Mouse (Mus musculus): Measurements from ENCODE around the gene Scube1. TPM values are rescaled to one million over a fixed set of nuclear protein-coding genes. Genes with fewer than 3 reads are reported as not detected.

The Scube1 gene
- polyA plus RNA-seq, 1 experiment from 2014 or later = not detected

DNA sequence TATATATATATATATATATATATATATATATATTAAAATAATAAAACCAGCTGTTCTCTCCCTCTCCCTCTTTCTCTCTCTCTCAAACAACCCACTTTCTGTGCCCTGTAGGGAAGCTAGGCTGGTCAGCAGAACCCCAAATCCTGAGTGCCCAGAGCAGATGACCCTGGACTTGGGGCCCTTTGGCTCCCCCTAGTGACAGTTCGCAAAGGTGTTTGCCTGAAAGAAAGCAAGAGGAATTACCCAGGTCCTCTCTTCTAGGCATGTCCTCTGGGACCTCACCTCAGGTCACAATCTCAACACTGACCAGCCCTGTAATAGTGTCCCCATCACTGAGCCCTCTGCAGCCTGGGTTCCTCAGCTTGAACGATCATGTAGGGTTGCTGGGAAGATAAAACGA lies 2.8 kb upstream of the Scube1 start:
- no peak overlapping the region for H3K27ac ChIP-seq
- WGBS (ENCODE audit: missing documents) = 30% methylated on average over 3 of the region's 3 CpGs
- no peaks in the 10 kb centered on the region for H3K36me3 ChIP-seq (ENCODE audit: inconsistent target)
- no peak overlapping the region for H3K4me3 ChIP-seq (ENCODE audit: inconsistent target)
- H3K79me2 ChIP-seq (ENCODE audit: inconsistent target) = no peaks in the 10 kb centered on the region

GRCm38 (mm10) chr15:83726741-83727140 lies 1.9 kb upstream of the Scube1 start:
- no peak overlapping the region for H3K27ac ChIP-seq
- no peaks in the 10 kb centered on the region for H3K36me3 ChIP-seq (ENCODE audit: inconsistent target)
- no peaks in the 10 kb centered on the region for H3K79me2 ChIP-seq (ENCODE audit: inconsistent target)
- H3K4me3 ChIP-seq (ENCODE audit: inconsistent target) = no peak overlapping the region
- 76% methylated on average over 5 of the region's 5 CpGs for WGBS (ENCODE audit: missing documents)

DNA sequence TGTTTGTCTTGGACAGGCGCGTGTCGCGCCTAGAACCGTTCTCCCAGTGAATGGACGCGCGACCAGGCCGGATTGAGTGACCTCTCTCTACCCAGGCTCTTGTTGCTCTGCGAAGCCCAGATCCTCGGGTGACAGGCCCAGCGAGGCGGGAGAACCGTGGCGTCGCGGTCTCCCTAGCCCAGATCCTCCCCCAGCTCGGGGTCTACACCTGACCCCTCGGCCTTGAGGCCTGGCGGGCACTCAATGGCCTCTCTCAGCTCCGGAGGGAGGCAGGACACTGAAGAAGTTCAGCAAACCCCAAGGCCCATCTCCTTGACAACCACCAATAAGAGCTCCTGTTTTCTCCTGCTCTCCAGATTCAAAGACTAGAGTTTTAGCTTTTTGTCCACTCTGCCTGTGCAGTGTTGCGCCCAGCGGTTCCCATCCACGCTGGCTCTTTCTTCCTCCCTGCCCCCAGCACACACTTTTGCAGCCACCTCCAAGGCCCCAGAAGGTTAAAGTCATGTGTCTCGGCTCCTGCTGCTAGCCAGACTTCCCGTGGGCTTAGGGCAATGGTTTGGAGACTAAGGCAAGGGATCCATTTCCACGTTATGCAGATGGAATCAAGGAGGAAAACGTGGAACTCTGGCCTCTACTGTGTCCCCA lies 857 bp upstream of the Scube1 start:
- H3K4me3 ChIP-seq (ENCODE audit: inconsistent target) = no peak overlapping the region
- H3K36me3 ChIP-seq (ENCODE audit: inconsistent target) = no peaks in the 10 kb centered on the region
- no peaks in the 10 kb centered on the region for H3K79me2 ChIP-seq (ENCODE audit: inconsistent target)
- H3K27ac ChIP-seq = no peak overlapping the region
- WGBS (ENCODE audit: missing documents) = 37% methylated on average over 28 of the region's 28 CpGs

GRCm38 (mm10) chr15:83724160-83724885 lies 498 bp downstream of the Scube1 start:
- Histone ChIP-seq H3K4me3 (ENCODE audit: inconsistent target) (no peak overlapping the region), H3K36me3 (ENCODE audit: inconsistent target) (no peaks in the 10 kb centered on the region), H3K27ac (no peak overlapping the region), H3K79me2 (ENCODE audit: inconsistent target) (no peaks in the 10 kb centered on the region)
- 4% methylated on average over 34 of the region's 61 CpGs for WGBS (ENCODE audit: missing documents)

DNA sequence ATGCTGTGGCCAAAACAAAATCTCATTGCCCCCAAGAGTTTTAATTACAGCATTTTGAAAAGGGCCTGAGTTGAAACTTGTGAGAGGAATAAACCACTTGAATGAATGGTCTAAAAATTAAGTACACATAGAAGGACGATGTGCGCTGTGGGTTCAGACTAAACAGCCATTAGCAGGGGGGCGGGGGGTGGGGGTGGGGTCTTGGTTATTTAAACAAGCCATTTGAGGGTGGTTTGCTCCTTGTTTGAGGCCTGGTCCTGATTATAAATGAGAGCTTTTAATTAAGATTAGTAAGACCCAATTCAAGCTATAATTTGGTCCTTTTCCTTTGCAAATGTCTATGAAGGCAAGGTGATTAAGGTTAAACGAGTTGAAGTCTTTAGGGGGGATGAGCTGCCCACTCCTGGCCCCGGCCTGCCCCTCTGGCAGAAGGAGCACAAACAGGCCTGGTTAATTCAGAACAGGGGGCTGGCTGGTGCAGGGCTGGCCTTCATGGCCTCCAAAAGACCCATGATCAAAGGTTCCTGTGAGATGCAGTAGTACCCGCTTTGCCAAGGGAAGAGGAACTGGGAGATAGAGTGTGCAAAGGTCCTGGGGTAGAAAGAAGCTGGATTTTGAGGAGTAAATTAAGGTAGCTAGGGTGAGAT lies 9.1 kb downstream of the Scube1 start:
- H3K4me3 ChIP-seq (ENCODE audit: inconsistent target) = no peak overlapping the region
- 89% methylated on average over 6 of the region's 6 CpGs for whole genome bisulfite sequencing (ENCODE audit: missing documents)
- no peak overlapping the region for H3K27ac ChIP-seq
- no peaks in the 10 kb centered on the region for H3K79me2 ChIP-seq (ENCODE audit: inconsistent target)
- no peaks in the 10 kb centered on the region for H3K36me3 ChIP-seq (ENCODE audit: inconsistent target)

GRCm38 (mm10) chr15:83712798-83713197 lies 12.0 kb downstream of the Scube1 start:
- no peak overlapping the region for H3K4me3 ChIP-seq (ENCODE audit: inconsistent target)
- H3K36me3 ChIP-seq (ENCODE audit: inconsistent target) = no peaks in the 10 kb centered on the region
- H3K27ac ChIP-seq = no peak overlapping the region
- H3K79me2 ChIP-seq (ENCODE audit: inconsistent target) = no peaks in the 10 kb centered on the region
- 84% methylated on average over 10 of the region's 10 CpGs for WGBS (ENCODE audit: missing documents)

DNA sequence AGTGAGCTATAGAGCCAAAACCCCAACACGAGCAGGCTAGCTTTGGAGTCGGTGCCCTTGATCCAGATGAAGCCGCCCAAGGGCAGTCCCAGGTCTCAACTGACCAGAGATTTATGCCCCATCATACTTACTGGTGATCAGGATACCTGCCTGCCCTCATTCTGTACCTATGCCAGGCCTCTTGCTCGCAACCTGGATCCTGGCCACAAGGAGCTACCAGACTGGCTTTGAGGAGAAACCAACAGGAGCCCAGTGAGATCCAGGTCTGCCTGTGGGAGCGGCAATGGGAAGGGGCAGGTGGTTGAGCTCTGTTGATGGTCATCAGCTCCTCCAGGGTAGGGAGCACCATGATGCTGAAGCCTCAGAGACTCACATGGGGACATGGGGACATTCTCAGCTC lies 12.5 kb downstream of the Scube1 start:
- no peaks in the 10 kb centered on the region for H3K36me3 ChIP-seq (ENCODE audit: inconsistent target)
- no peak overlapping the region for H3K27ac ChIP-seq
- H3K4me3 ChIP-seq (ENCODE audit: inconsistent target) = no peak overlapping the region
- H3K79me2 ChIP-seq (ENCODE audit: inconsistent target) = no peaks in the 10 kb centered on the region
- 84% methylated on average over 5 of the region's 5 CpGs for WGBS (ENCODE audit: missing documents)

GRCm38 (mm10) chr15:83709889-83710774 lies 14.7 kb downstream of the Scube1 start:
- H3K4me3 ChIP-seq (ENCODE audit: inconsistent target) = no peak overlapping the region
- H3K36me3 ChIP-seq (ENCODE audit: inconsistent target) = no peaks in the 10 kb centered on the region
- WGBS (ENCODE audit: missing documents) = 79% methylated on average over 20 of the region's 23 CpGs
- H3K79me2 ChIP-seq (ENCODE audit: inconsistent target) = no peaks in the 10 kb centered on the region
- H3K27ac ChIP-seq = no peak overlapping the region

DNA sequence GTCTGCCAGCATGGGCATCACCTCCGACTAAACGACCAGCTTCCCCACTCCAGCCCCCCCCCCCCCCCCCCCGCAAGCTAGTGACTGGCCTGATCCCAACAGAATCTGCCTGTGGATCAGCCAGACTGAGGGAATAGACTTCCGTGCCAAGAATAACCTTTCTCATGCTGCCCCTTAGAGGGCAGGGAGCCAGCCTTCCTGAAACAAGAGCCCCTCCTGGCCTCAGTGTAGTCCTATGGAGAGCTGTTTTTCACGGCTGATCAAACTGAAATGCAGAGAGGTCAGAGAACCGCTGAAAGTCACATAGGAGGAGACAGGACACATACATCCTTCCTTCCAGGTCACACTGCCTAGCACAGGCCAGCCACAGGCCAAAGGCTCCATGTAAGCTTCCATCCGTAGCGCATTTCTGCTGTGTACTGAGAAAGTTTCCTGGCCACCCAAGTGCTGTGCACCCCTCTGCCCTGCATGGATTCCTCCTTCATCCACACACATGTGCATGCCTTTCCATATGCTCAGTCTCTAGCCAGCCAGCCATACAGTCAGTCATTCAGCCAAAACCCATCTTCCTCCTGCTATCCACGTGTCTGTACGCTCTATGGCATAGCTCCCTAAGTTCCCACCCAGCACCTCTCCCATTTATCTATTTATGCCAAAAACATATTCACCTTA lies 18.2 kb downstream of the Scube1 start:
- H3K27ac ChIP-seq = no peak overlapping the region
- 66% methylated on average over 9 of the region's 10 CpGs for WGBS (ENCODE audit: missing documents)
- no peaks in the 10 kb centered on the region for H3K79me2 ChIP-seq (ENCODE audit: inconsistent target)
- no peaks in the 10 kb centered on the region for H3K36me3 ChIP-seq (ENCODE audit: inconsistent target)
- H3K4me3 ChIP-seq (ENCODE audit: inconsistent target) = no peak overlapping the region

DNA sequence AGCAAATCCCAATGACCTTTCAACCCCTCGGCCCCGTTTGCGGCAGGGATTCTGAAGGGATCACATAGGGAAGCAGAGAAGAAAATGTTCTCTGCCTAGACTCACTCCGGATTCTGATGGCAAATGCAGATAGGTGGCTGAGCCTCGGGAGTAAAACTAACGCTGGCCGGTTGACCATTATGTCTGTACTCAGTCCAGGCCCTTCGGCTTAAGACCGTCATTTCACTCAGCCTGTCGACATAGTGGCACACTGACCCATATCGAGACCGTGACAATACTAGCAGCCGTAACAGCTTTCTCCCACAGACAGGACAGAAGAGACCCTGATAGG lies 24.3 kb downstream of the Scube1 start:
- no peaks in the 10 kb centered on the region for H3K36me3 ChIP-seq (ENCODE audit: inconsistent target)
- 92% methylated on average over 13 of the region's 13 CpGs for WGBS (ENCODE audit: missing documents)
- H3K4me3 ChIP-seq (ENCODE audit: inconsistent target) = no peak overlapping the region
- no peak overlapping the region for H3K27ac ChIP-seq
- H3K79me2 ChIP-seq (ENCODE audit: inconsistent target) = no peaks in the 10 kb centered on the region

- 62% methylated on average over 11 of the region's 11 CpGs for WGBS (ENCODE audit: missing documents)
- no peak overlapping the region for H3K27ac ChIP-seq
- H3K79me2 ChIP-seq (ENCODE audit: inconsistent target) = no peaks in the 10 kb centered on the region
- H3K4me3 ChIP-seq (ENCODE audit: inconsistent target) = no peak overlapping the region
- no peaks in the 10 kb centered on the region for H3K36me3 ChIP-seq (ENCODE audit: inconsistent target)
Measured at GRCm38 (mm10) chr15:83699834-83700592, 24.8 kb downstream of the Scube1 start.

GRCm38 (mm10) chr15:83699132-83699833 lies 25.5 kb downstream of the Scube1 start:
- Histone ChIP-seq H3K4me3 (ENCODE audit: inconsistent target) (no peak overlapping the region), H3K27ac (no peak overlapping the region), H3K36me3 (ENCODE audit: inconsistent target) (no peaks in the 10 kb centered on the region), H3K79me2 (ENCODE audit: inconsistent target) (no peaks in the 10 kb centered on the region)
- 81% methylated on average over 20 of the region's 20 CpGs for WGBS (ENCODE audit: missing documents)

GRCm38 (mm10) chr15:83696681-83697381 lies 28.0 kb downstream of the Scube1 start:
- 91% methylated on average over 14 of the region's 14 CpGs for WGBS (ENCODE audit: missing documents)

More at GRCm38 (mm10) chr15:83696681-83697381, 28.0 kb downstream of the Scube1 start:
- Histone ChIP-seq H3K79me2 (ENCODE audit: inconsistent target) (no peaks in the 10 kb centered on the region), H3K27ac (no peak overlapping the region), H3K4me3 (ENCODE audit: inconsistent target) (no peak overlapping the region), H3K36me3 (ENCODE audit: inconsistent target) (no peaks in the 10 kb centered on the region)

All from macrophage (primary cell).